Mouse (Mus musculus): ENCODE data around the gene Gm42421. TPM values are rescaled to one million over a fixed set of nuclear protein-coding genes. Genes with fewer than 3 reads are reported as not detected.
A peak's percentile ranks its signal among the peaks of the same experiment; 100 is the strongest.

Gm42421 gene
- polyA plus RNA-seq (2015; fragmentation: Nextera tagmentation; extraction: Ambion mirVana), result 0.98 and 1.0 TPM in 2 replicates

GRCm38 (mm10) chr5:143927875-143928274 lies at the start of gene Gm42421:
Gm42421 (plus strand) TSS chr5:143928175.
- ATAC-seq (ENCODE audit: insufficient number of reproducible peaks, insufficient read depth, low FRiP score, low TSS enrichment, low read depth), result no peak
- Histone ChIP-seq H3K4me1 (peaks cover 5% of the 10 kb centered on the region; the same call in 1 of the 2 replicates), H3K4me2 (no peak within 1 kb of the TSS), H3K9me3 (no peaks in the 10 kb centered on the region), H3K27me3 (no peaks in the 10 kb centered on the region), H3K9ac (no peak within 1 kb of the TSS), H3K27ac (no peak within 1 kb of the TSS), H3K36me3 (peaks cover 81% of the 10 kb centered on the region), H3K4me3 (no peak within 1 kb of the TSS)
- 94% methylated on average over 8 of the region's 8 CpGs for WGBS

GRCm38 (mm10) chr5:143885274-143885673 lies 42.7 kb upstream of the Gm42421 start:
- no peak overlapping the region for H3K4me2 ChIP-seq
- no peaks in the 10 kb centered on the region for H3K9me3 ChIP-seq
- ATAC-seq (ENCODE audit: insufficient number of reproducible peaks, insufficient read depth, low FRiP score, low TSS enrichment, low read depth), result no peak
- H3K27ac ChIP-seq, result no peak overlapping the region
- H3K4me1 ChIP-seq, result no peaks in the 10 kb centered on the region
- no peak overlapping the region for H3K4me3 ChIP-seq
- H3K9ac ChIP-seq, result no peak overlapping the region
- H3K36me3 ChIP-seq, result peaks cover 97% of the 10 kb centered on the region
- 95% methylated on average over 3 of the region's 3 CpGs for WGBS
- H3K27me3 ChIP-seq, result no peaks in the 10 kb centered on the region

GRCm38 (mm10) chr5:143890741-143891140 lies 37.2 kb upstream of the Gm42421 start:
- Histone ChIP-seq H3K27me3 (no peaks in the 10 kb centered on the region), H3K9me3 (no peaks in the 10 kb centered on the region), H3K4me2 (no peak overlapping the region), H3K4me3 (no peak overlapping the region), H3K36me3 (peaks cover 85% of the 10 kb centered on the region), H3K9ac (no peak overlapping the region), H3K27ac (no peak overlapping the region), H3K4me1 (no peaks in the 10 kb centered on the region)
- 79% methylated on average over 6 of the region's 6 CpGs for WGBS
- ATAC-seq (ENCODE audit: insufficient number of reproducible peaks, insufficient read depth, low FRiP score, low TSS enrichment, low read depth), result no peak

- Histone ChIP-seq H3K27ac (no peak overlapping the region), H3K4me1 (no peaks in the 10 kb centered on the region), H3K4me2 (no peak overlapping the region), H3K4me3 (no peak overlapping the region), H3K36me3 (peaks cover 78% of the 10 kb centered on the region), H3K27me3 (no peaks in the 10 kb centered on the region), H3K9me3 (no peaks in the 10 kb centered on the region), H3K9ac (no peak overlapping the region)
- ATAC-seq (ENCODE audit: insufficient number of reproducible peaks, insufficient read depth, low FRiP score, low TSS enrichment, low read depth), result no peak
- 73% methylated on average over 9 of the region's 9 CpGs for WGBS
These were observed 35.6 kb upstream of the Gm42421 start for GRCm38 (mm10) chr5:143892255-143892886.

- 70% methylated on average over 5 of the region's 5 CpGs for WGBS
These were observed 34.6 kb upstream of the Gm42421 start for GRCm38 (mm10) chr5:143893396-143893795.

GRCm38 (mm10) chr5:143897635-143898330 lies 30.2 kb upstream of the Gm42421 start, which contains the start of gene Ankrd61:
Ankrd61 (minus strand) TSS chr5:143897685.
- Histone ChIP-seq H3K27me3 (no peaks in the 10 kb centered on the region), H3K4me2 (no peak within 1 kb of the TSS), H3K4me3 (no peak within 1 kb of the TSS), H3K27ac (no peak within 1 kb of the TSS), H3K36me3 (peaks cover 75% of the 10 kb centered on the region), H3K9ac (no peak within 1 kb of the TSS), H3K4me1 (no peaks in the 10 kb centered on the region), H3K9me3 (no peaks in the 10 kb centered on the region)
- WGBS, result 83% methylated on average over 14 of the region's 14 CpGs
- ATAC-seq (ENCODE audit: insufficient number of reproducible peaks, insufficient read depth, low FRiP score, low TSS enrichment, low read depth), result no peak

More at GRCm38 (mm10) chr5:143893396-143893795, 34.6 kb upstream of the Gm42421 start:
- H3K27ac ChIP-seq, result no peak overlapping the region
- no peak overlapping the region for H3K9ac ChIP-seq
- H3K4me2 ChIP-seq, result no peak overlapping the region
- ATAC-seq (ENCODE audit: insufficient number of reproducible peaks, insufficient read depth, low FRiP score, low TSS enrichment, low read depth), result no peak
- no peaks in the 10 kb centered on the region for H3K4me1 ChIP-seq
- no peaks in the 10 kb centered on the region for H3K9me3 ChIP-seq
- no peaks in the 10 kb centered on the region for H3K27me3 ChIP-seq
- H3K4me3 ChIP-seq, result no peak overlapping the region
- H3K36me3 ChIP-seq, result peaks cover 78% of the 10 kb centered on the region

GRCm38 (mm10) chr5:143902111-143902510 lies 25.9 kb upstream of the Gm42421 start:
- no peak overlapping the region for H3K4me2 ChIP-seq
- H3K4me3 ChIP-seq, result no peak overlapping the region
- no peaks in the 10 kb centered on the region for H3K9me3 ChIP-seq
- WGBS, result 75% methylated on average over 3 of the region's 3 CpGs
- ATAC-seq (ENCODE audit: insufficient number of reproducible peaks, insufficient read depth, low FRiP score, low TSS enrichment, low read depth), result no peak
- H3K27me3 ChIP-seq, result no peaks in the 10 kb centered on the region
- H3K27ac ChIP-seq, result no peak overlapping the region
- H3K36me3 ChIP-seq, result peaks cover 88% of the 10 kb centered on the region
- no peak overlapping the region for H3K9ac ChIP-seq
- no peaks in the 10 kb centered on the region for H3K4me1 ChIP-seq

GRCm38 (mm10) chr5:143903813-143904212 lies 24.2 kb upstream of the Gm42421 start:
- no peak overlapping the region for H3K9ac ChIP-seq
- H3K4me3 ChIP-seq, result no peak overlapping the region
- no peak overlapping the region for H3K27ac ChIP-seq
- peaks cover 75% of the 10 kb centered on the region for H3K36me3 ChIP-seq
- H3K4me2 ChIP-seq, result no peak overlapping the region
- no peaks in the 10 kb centered on the region for H3K9me3 ChIP-seq
- 91% methylated on average over 4 of the region's 4 CpGs for WGBS
- H3K27me3 ChIP-seq, result no peaks in the 10 kb centered on the region
- ATAC-seq (ENCODE audit: insufficient number of reproducible peaks, insufficient read depth, low FRiP score, low TSS enrichment, low read depth), result no peak
- peaks cover 16% of the 10 kb centered on the region for H3K4me1 ChIP-seq

GRCm38 (mm10) chr5:143906429-143906828 lies 21.5 kb upstream of the Gm42421 start:
- WGBS, result 83% methylated on average over 8 of the region's 8 CpGs
- peaks cover 53% of the 10 kb centered on the region for H3K36me3 ChIP-seq
- peaks cover 26% of the 10 kb centered on the region for H3K4me1 ChIP-seq
- no peaks in the 10 kb centered on the region for H3K27me3 ChIP-seq
- no peak overlapping the region for H3K4me3 ChIP-seq
- no peak overlapping the region for H3K9ac ChIP-seq
- no peak for ATAC-seq (ENCODE audit: insufficient number of reproducible peaks, insufficient read depth, low FRiP score, low TSS enrichment, low read depth)
- no peaks in the 10 kb centered on the region for H3K9me3 ChIP-seq
- H3K27ac ChIP-seq, result no peak overlapping the region
- H3K4me2 ChIP-seq, result no peak overlapping the region

- peaks cover 33% of the 10 kb centered on the region for H3K36me3 ChIP-seq
- peak overlapping the region; percentile 84 for H3K27ac ChIP-seq
- ATAC-seq (ENCODE audit: insufficient number of reproducible peaks, insufficient read depth, low FRiP score, low TSS enrichment, low read depth), result no peak
These were observed 19.0 kb upstream of the Gm42421 start for GRCm38 (mm10) chr5:143908926-143909325.

GRCm38 (mm10) chr5:143909417-143910400 lies 18.3 kb upstream of the Gm42421 start, which contains the start of the genes Aimp2 and Pms2:
Aimp2 (minus strand) TSS chr5:143909847.
Pms2 (plus strand) TSS chr5:143909964.
- Histone ChIP-seq H3K4me2 (peak within 1 kb of the TSS; percentile 76), H3K9ac (peak within 1 kb of the TSS; percentile 74), H3K36me3 (peaks cover 30% of the 10 kb centered on the region), H3K4me1 (peaks cover 26% of the 10 kb centered on the region), H3K27me3 (no peaks in the 10 kb centered on the region), H3K4me3 (peak within 1 kb of the TSS; percentile 83), H3K27ac (peak within 1 kb of the TSS; percentile 84), H3K9me3 (no peaks in the 10 kb centered on the region)
- under 1% methylated on average over 70 of the region's 70 CpGs for WGBS
- peak; percentile 99 for ATAC-seq (ENCODE audit: insufficient number of reproducible peaks, insufficient read depth, low FRiP score, low TSS enrichment, low read depth)

More at GRCm38 (mm10) chr5:143908926-143909325, 19.0 kb upstream of the Gm42421 start:
- peaks cover 26% of the 10 kb centered on the region for H3K4me1 ChIP-seq
- 2% methylated on average over 9 of the region's 9 CpGs for WGBS
- peak overlapping the region; percentile 83 for H3K4me3 ChIP-seq
- H3K9ac ChIP-seq, result peak overlapping the region; percentile 74
- H3K27me3 ChIP-seq, result no peaks in the 10 kb centered on the region
- no peaks in the 10 kb centered on the region for H3K9me3 ChIP-seq
- H3K4me2 ChIP-seq, result peak overlapping the region; percentile 76

Measured in embryonic facial prominence, embryonic 13.5 days (tissue).